Mouse (Mus musculus) gastrocnemius, adult 8-10 months (tissue): ENCODE measurements around the gene Rpl7l1. TPM values are rescaled to one million over a fixed set of nuclear protein-coding genes. Genes with fewer than 3 reads are reported as not detected.

Experiments
- DNase-seq, 2 experiments: peaks; one replicate each; pipeline ENCODE4 v3.0.0; 2022; ENCODE audit warnings: low spot score in 2 of 2
- total RNA-seq, 4 experiments: library from RNA; stranded (reverse); gene quantifications; 2 replicates each; pipeline ENCODE4 v1.2.4; 2022

Rpl7l1 gene
- total RNA-seq, 4 experiments from 2014 or later, result 35.1 to 39.6 (median 37.4) TPM

DNA sequence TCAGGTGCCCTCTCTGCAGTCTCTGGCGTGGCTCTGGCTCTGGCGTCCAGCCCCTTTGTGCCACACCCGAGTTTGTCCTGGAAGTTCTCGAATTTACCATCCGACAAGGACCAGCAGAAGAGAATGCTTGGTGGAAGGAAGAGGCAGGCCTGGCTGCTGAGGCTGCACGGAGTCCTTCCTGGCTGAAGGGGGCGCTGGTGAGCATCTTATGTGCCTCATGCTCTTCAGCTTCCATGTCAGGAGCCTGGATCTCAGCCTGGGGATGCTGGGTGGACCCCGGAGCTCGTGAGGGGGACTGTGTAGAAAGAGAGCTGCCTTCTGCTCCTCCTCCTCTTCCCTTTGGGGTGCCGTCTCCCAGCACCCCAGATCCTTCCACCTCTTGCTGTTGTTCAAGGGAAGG, 46.3 kb downstream of the Rpl7l1 start:
- no peak for DNase-seq

DNA sequence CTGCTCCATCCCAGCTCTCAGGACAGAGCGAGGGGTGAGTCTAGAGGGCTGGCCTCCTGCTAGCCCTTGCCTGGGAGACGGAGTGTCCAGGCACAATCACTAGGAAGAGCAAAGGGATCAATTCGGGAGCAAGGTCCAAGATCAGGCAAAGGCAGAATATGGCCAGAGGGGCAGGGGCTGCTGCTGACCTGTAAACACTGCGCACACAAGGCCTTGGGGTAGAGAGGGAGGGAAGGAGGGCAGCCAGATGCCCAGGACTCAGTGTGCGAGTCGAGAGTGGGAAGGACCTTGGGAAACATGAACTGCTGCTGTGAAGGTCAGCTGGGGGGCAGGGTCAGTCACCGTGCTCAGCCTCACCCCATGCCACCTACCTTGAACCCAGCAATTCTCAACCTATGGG, 47.2 kb downstream of the Rpl7l1 start:
- no peak for DNase-seq

GRCm38 (mm10) chr17:46734055-46734454, 48.4 kb downstream of the Rpl7l1 start:
- no peak for DNase-seq

DNA sequence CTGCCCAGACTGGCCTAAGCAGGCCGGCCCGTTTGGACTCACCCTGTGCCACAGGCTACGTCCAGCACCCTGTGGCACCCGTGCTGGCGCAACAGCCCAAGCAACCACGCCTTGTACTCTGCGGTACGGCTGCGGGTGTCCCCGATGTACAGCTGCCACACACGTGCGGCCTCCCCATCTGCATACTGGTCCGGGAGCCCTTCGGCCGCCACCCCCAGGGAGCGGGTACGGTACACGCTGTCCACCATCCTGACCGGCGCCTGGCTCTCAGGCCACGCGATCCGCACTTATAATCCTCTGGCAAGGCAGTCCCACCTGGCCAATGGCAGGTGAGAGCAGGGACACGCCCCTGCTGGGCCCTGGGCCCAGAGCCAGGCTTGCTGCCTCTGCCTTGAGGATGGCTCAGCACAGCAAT, 53.6 kb downstream of the Rpl7l1 start, which contains the start of gene Gnmt:
Gene Gnmt, minus strand, starts transcription at position 265 of the 415 bp plus-strand sequence.
- DNase-seq, result no peak

GRCm38 (mm10) chr17:46728496-46728895, 54.0 kb downstream of the Rpl7l1 start:
- DNase-seq, result no peak

DNA sequence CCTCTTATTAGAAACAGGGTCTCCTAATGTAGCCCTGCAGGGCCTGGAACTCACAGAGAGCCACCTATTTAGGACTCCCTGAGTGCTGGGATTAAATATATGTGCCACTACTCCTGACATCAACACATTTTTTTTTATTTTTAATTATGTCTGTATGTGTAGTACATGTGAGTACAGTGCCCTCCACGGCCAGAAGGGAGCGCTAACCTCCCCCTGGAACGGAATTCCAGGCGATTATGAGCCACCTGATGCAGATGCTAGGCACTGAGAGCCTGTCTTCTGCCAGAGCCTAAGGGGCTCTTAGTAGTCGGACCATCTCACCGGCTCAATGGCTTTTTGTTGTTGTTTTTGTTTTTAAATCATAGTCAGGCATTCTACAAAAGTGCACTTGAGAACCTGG, 54.5 kb downstream of the Rpl7l1 start:
- DNase-seq, result no peak

GRCm38 (mm10) chr17:46727271-46727670, 55.2 kb downstream of the Rpl7l1 start:
- DNase-seq, result no peak

DNA sequence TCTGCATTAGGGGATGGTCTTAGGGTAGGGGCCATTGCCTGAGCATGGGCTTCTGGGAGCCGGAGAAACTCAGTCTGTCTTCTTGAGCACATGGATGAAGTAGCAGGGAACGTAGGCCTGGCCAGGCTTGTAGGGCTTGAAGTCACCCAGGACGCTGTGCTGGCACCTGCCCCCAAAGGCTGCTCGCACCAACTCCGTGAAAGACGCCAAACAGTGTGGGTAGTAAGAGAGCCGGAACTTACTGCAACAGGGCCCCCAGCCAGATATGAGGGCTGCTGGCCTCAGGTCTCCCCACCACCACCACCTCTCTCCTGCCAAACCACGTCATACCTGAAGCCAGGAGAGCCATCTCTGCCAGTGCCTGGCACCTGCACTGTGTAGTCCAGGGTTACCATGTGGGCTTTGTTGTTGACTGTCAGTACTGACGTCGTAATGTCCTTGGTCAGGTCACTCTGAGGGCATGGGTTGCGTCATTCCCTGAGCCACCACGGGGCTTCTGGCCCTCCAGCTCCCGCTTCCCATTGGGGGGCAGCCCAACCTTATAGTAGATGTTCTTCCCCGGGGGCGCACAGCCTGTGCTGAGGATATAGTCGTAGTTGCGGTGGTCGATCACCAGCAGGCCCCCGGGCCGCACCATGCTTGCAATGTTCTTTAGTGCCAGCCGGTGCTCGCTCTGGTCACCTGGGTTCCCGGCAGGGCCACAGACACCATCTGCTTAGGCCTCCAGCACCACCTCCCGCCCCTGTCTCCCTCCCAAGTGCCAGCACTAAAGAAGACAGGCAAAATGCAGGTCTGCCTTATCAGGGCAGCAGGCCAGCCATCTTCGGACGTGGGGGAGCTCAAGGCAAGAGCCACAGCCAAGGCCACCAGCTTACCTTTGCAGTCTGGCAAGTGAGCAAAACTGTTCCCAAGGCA, 56.5 kb downstream of the Rpl7l1 start:
- no peak for DNase-seq

GRCm38 (mm10) chr17:46725273-46725672, 57.2 kb downstream of the Rpl7l1 start:
- no peak for DNase-seq

DNA sequence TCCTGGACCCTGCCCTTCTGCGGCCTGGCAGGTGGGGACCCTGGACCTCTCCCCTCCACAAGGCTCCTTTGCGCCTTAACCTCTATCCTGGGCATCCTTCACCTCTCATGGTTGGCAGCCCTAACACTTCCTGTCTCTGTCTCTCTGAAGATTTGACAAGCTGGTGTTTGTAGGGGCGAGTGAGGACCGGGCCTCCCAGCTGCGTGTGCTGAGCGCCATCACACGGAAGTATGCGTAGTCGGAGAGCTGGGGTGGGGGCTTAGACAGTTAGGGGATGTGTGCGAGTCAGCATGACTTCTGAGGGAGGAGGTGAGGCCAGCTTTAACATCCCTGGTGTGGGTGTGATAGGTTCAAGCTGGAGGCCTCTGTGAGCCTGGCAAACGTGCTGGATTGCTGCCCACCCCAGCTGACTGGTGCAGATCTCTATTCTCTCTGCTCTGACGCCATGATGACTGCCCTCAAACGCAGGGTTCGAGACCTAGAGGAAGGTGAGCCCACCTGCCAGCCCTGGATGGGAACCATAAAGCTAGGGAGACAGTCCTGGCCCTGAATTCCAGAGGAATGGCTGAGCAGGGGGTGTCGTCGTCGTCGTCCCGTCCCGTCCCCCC, 57.9 kb downstream of the Rpl7l1 start:
- no peak for DNase-seq

Other genes starting within 250 kb of the Rpl7l1 start
- 10 to 100 TPM; 15.2 to 16.6 (median 15.4) TPM for gene Cul9, start 236.3 kb downstream of the Rpl7l1 start, total RNA-seq
- 10 to 100 TPM; 81.6 to 89.5 (median 87.8) TPM for gene Srf, start 226.5 kb downstream of the Rpl7l1 start, total RNA-seq
- under 1 TPM; 0.15 to 0.38 (median 0.30) TPM for gene Ptk7, start 153.2 kb downstream of the Rpl7l1 start, total RNA-seq
- 10 to 100 TPM; 13.2 to 14.4 (median 13.5) TPM for gene Klc4, start 136.7 kb downstream of the Rpl7l1 start, total RNA-seq
- 100 to 1,000 TPM in 2 of 4 experiments, 10 to 100 TPM in 2; 88.6 to 106 (median 98.1) TPM for gene Mrpl2, start 136.4 kb downstream of the Rpl7l1 start, total RNA-seq
- 1 to 10 TPM; 2.7 to 3.7 (median 3.0) TPM for gene Cul7, start 132.3 kb downstream of the Rpl7l1 start, total RNA-seq
- gene Rrp36, start 108.3 kb downstream of the Rpl7l1 start, total RNA-seq, result 10 to 100 TPM in 1 of 4 experiments, 1 to 10 TPM in 3; 8.7 to 10.7 (median 9.2) TPM
- gene Mea1, start 103.9 kb downstream of the Rpl7l1 start, total RNA-seq, result 10 to 100 TPM; 36.9 to 42.6 (median 39.8) TPM
- 10 to 100 TPM; 61.0 to 83.8 (median 75.5) TPM for gene Klhdc3, start 101.8 kb downstream of the Rpl7l1 start, total RNA-seq
- 10 to 100 TPM; 25.5 to 28.1 (median 26.8) TPM for gene Ppp2r5d, start 77.6 kb downstream of the Rpl7l1 start, total RNA-seq
- gene Pex6, start 71.2 kb downstream of the Rpl7l1 start, total RNA-seq, result 10 to 100 TPM; 12.9 to 18.6 (median 16.0) TPM
- 1 to 10 TPM in 2 of 4 experiments, under 1 TPM in 2; 0.65 to 5.1 (median 1.9) TPM for gene Gnmt, start 53.5 kb downstream of the Rpl7l1 start, total RNA-seq
- 1 to 10 TPM; 4.6 to 9.4 (median 6.4) TPM for gene Cnpy3, start 30.5 kb downstream of the Rpl7l1 start, total RNA-seq
- not detected for gene Ptcra, start 19.0 kb downstream of the Rpl7l1 start, total RNA-seq
- gene 2310039H08Rik, start 10.0 kb downstream of the Rpl7l1 start, total RNA-seq, result 10 to 100 TPM; 37.5 to 45.9 (median 39.9) TPM
- 10 to 100 TPM; 11.2 to 15.0 (median 12.5) TPM for gene Bicral, start 75.8 kb upstream of the Rpl7l1 start, total RNA-seq
- 1 to 10 TPM; 7.4 to 9.4 (median 7.9) TPM for gene Tbcc, start 108.0 kb upstream of the Rpl7l1 start, total RNA-seq
- gene Prph2, start 127.8 kb upstream of the Rpl7l1 start, total RNA-seq, result not detected
- gene Ubr2, start 227.9 kb upstream of the Rpl7l1 start, total RNA-seq, result 10 to 100 TPM; 57.5 to 65.9 (median 63.7) TPM